Mouse (Mus musculus) erythroblast, embryonic 14.5 days (primary cell): Measurements from ENCODE around the gene AC124502.3. TPM values are rescaled to one million over a fixed set of nuclear protein-coding genes. Genes with fewer than 3 reads are reported as not detected.
"Not testable (repeated sequence)": the region's sequence is repeated elsewhere in the genome, so short reads cannot be mapped to it uniquely, and the experiment has no call there.

ENCODE experiments used
- H3K27me3 ChIP-seq: 2 replicates; pipeline ENCODE4 v1.6.1; 2012; ENCODE audit warnings: inconsistent platforms; ENCODE audit not compliant: control insufficient read depth
- H3K36me3 ChIP-seq: 2 replicates; pipeline ENCODE4 v1.6.1; 2012; ENCODE audit warnings: mild to moderate bottlenecking, inconsistent platforms; ENCODE audit not compliant: control insufficient read depth
- H3K4me1 ChIP-seq: 2 replicates; pipeline ENCODE4 v1.6.1; 2012; ENCODE audit warnings: inconsistent platforms; ENCODE audit not compliant: control insufficient read depth
- H3K4me3 ChIP-seq: replicated peaks from 2 replicates; pipeline ENCODE3; 2012; ENCODE audit warnings: moderate library complexity, mild to moderate bottlenecking, inconsistent platforms
- H3K9me3 ChIP-seq: 2 replicates; pipeline ENCODE4 v1.6.1; 2012; ENCODE audit warnings: low read length, inconsistent platforms, mixed read lengths; ENCODE audit not compliant: control insufficient read depth
- GATA1 ChIP-seq: IDR thresholded peaks from 2 replicates; pipeline ENCODE4 v1.6.1; 2012; ENCODE audit warnings: low read length, inconsistent platforms, mixed read lengths
- TAL1 ChIP-seq: IDR thresholded peaks from 3 replicates; pipeline ENCODE4 v1.6.1; 2012; ENCODE audit warnings: low read length, inconsistent platforms, mixed read lengths
- polyA plus RNA-seq: library from polyadenylated mRNA; stranded (reverse); fragments of >175 nt; gene quantifications from 2 replicates; pipeline ENCODE4 v1.2.3, GENCODE M21; 2012

Gene AC124502.3
- polyA plus RNA-seq, 1 experiment: 0.03 TPM

- TF ChIP-seq GATA1: no peak
- no peak for TF ChIP-seq TAL1
- H3K9me3 ChIP-seq: peaks cover 3% of the 10 kb centered on the region
- H3K36me3 ChIP-seq: no peaks in the 10 kb centered on the region
- H3K27me3 ChIP-seq: peaks cover 15% of the 10 kb centered on the region
- no peak overlapping the region for H3K4me3 ChIP-seq
- H3K4me1 ChIP-seq: peaks cover 4% of the 10 kb centered on the region
These were observed 36.9 kb upstream of the AC124502.3 start for GRCm38 (mm10) chr19:5001666-5002406.

- H3K4me1 ChIP-seq, H3K4me3 ChIP-seq, H3K9me3 ChIP-seq, H3K36me3 ChIP-seq: not testable (repeated sequence)
- peaks cover 10% of the 10 kb centered on the region for H3K27me3 ChIP-seq
These were observed 35.0 kb upstream of the AC124502.3 start for GRCm38 (mm10) chr19:5003644-5004043.

DNA sequence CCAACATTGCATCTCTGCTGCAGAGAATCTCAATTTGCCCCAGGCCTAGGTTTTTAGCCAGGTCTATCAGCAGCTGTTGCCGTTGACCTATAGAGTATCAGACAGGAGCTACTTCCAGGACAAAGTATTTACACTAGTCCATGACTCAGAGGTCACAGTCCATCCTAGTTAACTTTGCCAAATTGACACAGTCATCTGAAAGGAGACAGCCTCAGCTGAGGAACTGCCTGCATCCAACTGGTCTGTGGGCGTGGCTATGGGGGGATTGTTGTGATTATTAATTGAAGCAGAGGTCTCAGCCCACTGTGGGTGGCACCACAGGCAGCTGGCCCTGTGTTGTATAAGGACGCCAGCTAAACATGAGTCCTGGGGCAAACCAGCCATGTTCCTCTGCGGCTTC, 33.8 kb upstream of the AC124502.3 start:
- H3K4me1 ChIP-seq: peaks cover 4% of the 10 kb centered on the region
- no peaks in the 10 kb centered on the region for H3K36me3 ChIP-seq
- TF ChIP-seq GATA1 (no peak), TAL1 (no peak)
- no peak overlapping the region for H3K4me3 ChIP-seq
- peaks cover 10% of the 10 kb centered on the region for H3K27me3 ChIP-seq
- peaks cover 3% of the 10 kb centered on the region for H3K9me3 ChIP-seq

- H3K27me3 ChIP-seq: peaks cover 4% of the 10 kb centered on the region; the same call in 1 of the 2 replicates
- no peak for TF ChIP-seq TAL1
- TF ChIP-seq GATA1: no peak
- no peak overlapping the region for H3K4me3 ChIP-seq
These were observed 25.6 kb upstream of the AC124502.3 start for GRCm38 (mm10) chr19:5013138-5013537.

DNA sequence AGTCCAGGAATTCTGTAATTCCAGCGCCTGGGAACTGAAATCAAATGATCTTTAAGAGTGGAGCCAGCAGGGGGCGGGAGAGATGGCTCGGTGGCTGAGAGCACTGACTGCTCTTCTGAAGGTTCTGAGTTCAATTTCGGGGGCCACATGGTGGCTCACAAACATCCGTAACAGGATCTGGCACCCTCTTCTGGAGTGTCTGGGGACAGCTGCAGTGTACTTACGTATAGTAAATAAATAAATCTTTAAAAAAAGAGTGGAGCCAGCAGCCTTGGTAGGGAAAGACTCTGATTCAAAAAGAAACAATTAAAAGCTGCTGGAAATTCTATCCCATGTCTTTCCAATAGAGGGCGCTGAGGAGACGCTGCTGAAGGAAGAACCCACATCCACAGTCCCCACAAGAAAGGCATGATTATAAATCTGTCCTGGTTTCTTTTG, 23.7 kb upstream of the AC124502.3 start:
- H3K4me1 ChIP-seq: peaks cover 2% of the 10 kb centered on the region; the same call in 1 of the 2 replicates
- no peak overlapping the region for H3K4me3 ChIP-seq
- H3K36me3 ChIP-seq: no peaks in the 10 kb centered on the region
- peaks cover 4% of the 10 kb centered on the region; the same call in 1 of the 2 replicates for H3K27me3 ChIP-seq
- TF ChIP-seq GATA1 (no peak), TAL1 (no peak)
- no peaks in the 10 kb centered on the region for H3K9me3 ChIP-seq

More at GRCm38 (mm10) chr19:5013138-5013537, 25.6 kb upstream of the AC124502.3 start:
- no peaks in the 10 kb centered on the region for H3K9me3 ChIP-seq
- peaks cover 2% of the 10 kb centered on the region; the same call in 1 of the 2 replicates for H3K4me1 ChIP-seq
- no peaks in the 10 kb centered on the region for H3K36me3 ChIP-seq

DNA sequence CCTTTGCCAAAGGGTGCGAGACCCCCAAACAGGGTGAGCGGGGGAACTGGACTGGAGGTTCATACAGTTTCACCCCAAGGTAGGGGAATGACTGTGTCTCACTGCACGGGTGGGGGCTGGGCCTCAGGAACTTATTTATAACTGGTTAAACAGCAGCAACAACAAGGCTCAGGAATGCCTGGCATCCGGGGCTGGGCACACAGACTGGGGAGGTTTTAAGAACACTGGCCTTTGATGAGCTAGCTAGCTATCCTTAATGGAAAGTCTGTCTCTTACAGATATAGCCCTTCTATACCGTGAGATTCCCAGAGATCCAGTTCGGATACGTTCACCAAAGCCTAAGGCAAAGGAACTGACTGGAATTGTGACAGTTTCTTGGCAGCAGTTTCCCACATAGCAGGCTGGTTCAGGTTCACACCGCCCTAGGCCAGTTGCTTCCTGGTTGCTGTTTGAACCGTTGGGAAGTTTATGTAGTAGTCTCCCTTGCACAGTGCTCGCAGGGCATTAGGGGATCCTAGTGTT, 22.4 kb upstream of the AC124502.3 start:
- H3K36me3 ChIP-seq: no peaks in the 10 kb centered on the region
- no peak overlapping the region for H3K4me3 ChIP-seq
- peaks cover 2% of the 10 kb centered on the region; the same call in 1 of the 2 replicates for H3K4me1 ChIP-seq
- peaks cover 4% of the 10 kb centered on the region; the same call in 1 of the 2 replicates for H3K27me3 ChIP-seq
- H3K9me3 ChIP-seq: no peaks in the 10 kb centered on the region
- no peak for TF ChIP-seq GATA1
- TF ChIP-seq TAL1: no peak

- Histone ChIP-seq H3K4me1 (peaks cover 2% of the 10 kb centered on the region; the same call in 1 of the 2 replicates), H3K27me3 (peaks cover 4% of the 10 kb centered on the region; the same call in 1 of the 2 replicates), H3K9me3 (no peaks in the 10 kb centered on the region), H3K4me3 (no peak overlapping the region), H3K36me3 (no peaks in the 10 kb centered on the region)
- TF ChIP-seq GATA1 (no peak), TAL1 (no peak)
These were observed 21.9 kb upstream of the AC124502.3 start for GRCm38 (mm10) chr19:5016782-5017181.

- Histone ChIP-seq H3K9me3 (no peaks in the 10 kb centered on the region), H3K27me3 (peaks cover 4% of the 10 kb centered on the region; the same call in 1 of the 2 replicates), H3K4me1 (peaks cover 2% of the 10 kb centered on the region; the same call in 1 of the 2 replicates), H3K4me3 (no peak overlapping the region), H3K36me3 (no peaks in the 10 kb centered on the region)
- TF ChIP-seq GATA1 (no peak), TAL1 (no peak)
These were observed 21.1 kb upstream of the AC124502.3 start for GRCm38 (mm10) chr19:5017611-5018010.

GRCm38 (mm10) chr19:5018191-5018590, 20.5 kb upstream of the AC124502.3 start:
- TF ChIP-seq TAL1: no peak
- TF ChIP-seq GATA1: no peak
- Histone ChIP-seq H3K27me3 (peaks cover 4% of the 10 kb centered on the region; the same call in 1 of the 2 replicates), H3K9me3 (no peaks in the 10 kb centered on the region), H3K36me3 (no peaks in the 10 kb centered on the region), H3K4me3 (no peak overlapping the region), H3K4me1 (peaks cover 3% of the 10 kb centered on the region)
